Mouse (Mus musculus): ENCODE measurements around the gene Mrpl48. TPM values are rescaled to one million over a fixed set of nuclear protein-coding genes. Genes with fewer than 3 reads are reported as not detected.

Gene Mrpl48
- 82.8 and 85.1 TPM in 2 replicates for polyA plus RNA-seq (2014; fragmentation: Nextera tagmentation; extraction: Ambion mirVana)

DNA sequence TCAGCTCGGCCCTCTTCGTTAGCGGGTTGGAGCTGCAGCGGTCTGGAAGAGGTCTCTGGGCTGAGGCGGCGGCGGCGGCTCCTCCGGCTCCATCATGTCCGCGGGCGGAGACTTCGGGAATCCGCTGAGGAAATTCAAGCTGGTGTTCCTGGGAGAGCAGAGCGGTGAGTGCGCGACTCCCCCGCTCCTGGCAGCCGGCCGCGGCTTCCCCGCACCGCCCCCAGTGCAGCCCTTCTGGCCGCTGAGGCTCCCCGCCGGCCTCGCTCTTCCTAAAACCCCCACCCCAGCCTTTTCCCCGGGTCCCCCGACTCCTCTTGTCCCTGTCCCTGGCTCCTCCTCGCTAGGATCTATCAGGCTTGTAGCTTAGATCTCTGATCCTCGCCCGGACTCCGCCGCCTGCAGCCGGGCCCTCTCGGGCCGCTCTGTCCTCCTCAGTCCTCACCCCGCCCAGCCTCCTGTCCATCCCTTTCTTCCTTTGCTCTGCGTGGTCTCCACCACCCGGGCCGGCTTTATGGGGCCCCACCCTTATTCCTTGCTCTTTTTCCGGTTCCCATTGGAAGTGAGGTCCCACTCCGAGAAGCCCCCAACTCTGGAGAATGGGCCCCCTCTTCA lies at the start of gene Mrpl48:
Gene Mrpl48, minus strand, starts transcription at position 172 of the 612 bp plus-strand sequence.
- 1% methylated on average over 42 of the region's 43 CpGs for WGBS
- Histone ChIP-seq H3K4me2 (ENCODE audit: low read length) (peak within 1 kb of the TSS; percentile 83), H3K9me3 (replicated peaks; ENCODE audit: control insufficient read depth, low read length) (no peaks in the 10 kb centered on the region), H3K4me3 (ENCODE audit: low read depth, low read length) (peak within 1 kb of the TSS; percentile 99), H3K9ac (ENCODE audit: low read length) (peak within 1 kb of the TSS; percentile 100), H3K27me3 (replicated peaks; ENCODE audit: control insufficient read depth, insufficient read depth, low read length) (no peaks in the 10 kb centered on the region), H3K27ac (ENCODE audit: low read depth, low read length) (peak within 1 kb of the TSS; percentile 99), H3K4me1 (ENCODE audit: control insufficient read depth, insufficient read depth, low read length) (peaks cover 10% of the 10 kb centered on the region), H3K36me3 (ENCODE audit: control insufficient read depth, insufficient read depth, low read length) (no peaks in the 10 kb centered on the region)
- DNase-seq (ENCODE audit: low spot score) = peak; percentile 49
- ATAC-seq = peak; percentile 27

DNA sequence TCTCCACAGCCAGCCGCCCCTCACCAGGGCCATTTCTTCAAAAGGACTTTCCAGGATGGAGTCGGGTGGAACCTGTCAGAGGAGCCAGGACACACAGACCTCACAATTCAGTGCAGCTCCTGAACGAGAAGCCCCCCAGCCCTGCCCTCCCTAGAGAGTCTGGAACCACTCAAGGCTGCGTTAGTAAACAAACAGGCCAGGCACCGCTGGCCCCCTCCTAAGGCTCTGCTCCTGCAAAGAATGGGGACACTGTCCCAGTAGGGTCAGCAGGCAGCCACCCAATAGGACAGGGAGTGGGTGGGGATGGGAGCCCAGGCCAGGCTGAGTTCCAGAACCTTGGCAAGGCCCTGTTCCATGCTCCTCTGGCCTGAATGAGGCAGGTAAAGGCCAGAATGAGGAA lies 48.6 kb upstream of the Mrpl48 start:
- H3K27ac ChIP-seq (ENCODE audit: low read depth, low read length) = no peak overlapping the region
- no peak overlapping the region for H3K4me2 ChIP-seq (ENCODE audit: low read length)
- H3K27me3 ChIP-seq (replicated peaks; ENCODE audit: control insufficient read depth, insufficient read depth, low read length) = no peaks in the 10 kb centered on the region
- H3K9me3 ChIP-seq (replicated peaks; ENCODE audit: control insufficient read depth, low read length) = no peaks in the 10 kb centered on the region
- H3K4me3 ChIP-seq (ENCODE audit: low read depth, low read length) = no peak overlapping the region
- no peak overlapping the region for H3K9ac ChIP-seq (ENCODE audit: low read length)
- H3K36me3 ChIP-seq (ENCODE audit: control insufficient read depth, insufficient read depth, low read length) = no peaks in the 10 kb centered on the region
- DNase-seq (ENCODE audit: low spot score) = no peak
- ATAC-seq = no peak
- WGBS = 54% methylated on average over 5 of the region's 5 CpGs
- peaks cover 7% of the 10 kb centered on the region; the same call in 1 of the 2 replicates for H3K4me1 ChIP-seq (ENCODE audit: control insufficient read depth, insufficient read depth, low read length)

DNA sequence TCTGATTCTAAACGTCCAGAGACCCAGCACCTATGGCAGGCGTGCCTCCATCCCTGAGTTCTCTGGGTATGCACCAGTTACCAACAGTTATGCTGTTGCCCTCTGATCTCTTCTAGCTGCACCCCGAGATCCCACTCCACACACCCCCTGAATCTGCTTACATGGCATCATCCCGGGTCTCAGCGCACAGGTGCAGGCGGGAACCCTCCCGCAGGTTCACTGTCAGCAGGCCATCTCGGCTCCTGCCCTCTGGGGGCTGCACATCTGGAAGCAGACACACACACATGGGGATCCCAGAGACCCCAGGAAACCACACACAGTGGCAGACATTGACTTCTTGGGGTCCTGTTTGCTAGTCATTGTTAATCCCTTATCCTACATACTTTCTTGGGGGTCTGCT lies 46.3 kb upstream of the Mrpl48 start:
- Histone ChIP-seq H3K27ac (ENCODE audit: low read depth, low read length) (no peak overlapping the region), H3K9me3 (replicated peaks; ENCODE audit: control insufficient read depth, low read length) (no peaks in the 10 kb centered on the region), H3K36me3 (ENCODE audit: control insufficient read depth, insufficient read depth, low read length) (no peaks in the 10 kb centered on the region), H3K4me1 (ENCODE audit: control insufficient read depth, insufficient read depth, low read length) (peaks cover 7% of the 10 kb centered on the region; the same call in 1 of the 2 replicates), H3K27me3 (replicated peaks; ENCODE audit: control insufficient read depth, insufficient read depth, low read length) (no peaks in the 10 kb centered on the region), H3K4me3 (ENCODE audit: low read depth, low read length) (no peak overlapping the region), H3K9ac (ENCODE audit: low read length) (no peak overlapping the region), H3K4me2 (ENCODE audit: low read length) (no peak overlapping the region)
- DNase-seq (ENCODE audit: low spot score) (no peak), ATAC-seq (no peak)
- WGBS = 87% methylated on average over 8 of the region's 8 CpGs

DNA sequence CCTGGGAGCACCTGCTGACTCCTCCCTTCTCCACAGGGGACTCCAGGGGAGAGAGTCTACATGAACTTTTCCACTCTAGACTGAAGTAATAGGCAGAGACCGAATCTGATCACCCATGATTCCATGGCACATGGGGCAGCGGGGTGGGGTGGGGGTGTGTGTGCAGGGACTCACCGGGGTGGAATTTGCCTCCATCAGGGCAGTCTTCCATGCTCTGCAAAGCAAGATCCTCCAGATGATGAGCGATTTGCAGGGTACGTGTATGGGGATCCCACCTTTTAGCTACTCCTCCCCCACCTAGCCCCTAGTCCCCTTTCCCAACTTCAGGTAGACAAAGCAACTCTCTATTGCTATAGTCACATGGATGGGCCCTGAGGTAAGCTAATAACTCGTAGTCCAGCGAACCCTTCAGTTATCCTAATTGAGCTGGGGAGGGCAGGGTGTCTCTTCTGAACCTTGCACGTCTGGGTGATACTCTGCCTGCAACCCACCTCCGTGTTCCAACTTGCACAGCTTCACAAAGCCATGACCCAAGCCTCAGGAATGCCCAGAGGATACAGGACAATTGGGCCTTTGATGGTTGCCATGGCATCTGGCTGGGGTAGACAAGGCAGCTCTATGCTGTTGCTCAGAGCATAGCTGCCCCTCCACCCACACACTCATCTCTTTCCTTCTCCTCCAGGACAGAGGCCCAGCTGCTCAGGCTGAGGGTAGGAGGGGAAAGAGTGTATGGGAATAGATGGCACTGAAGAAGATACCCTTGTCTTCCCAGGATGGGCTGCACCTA lies 45.6 kb upstream of the Mrpl48 start:
- Histone ChIP-seq H3K27me3 (replicated peaks; ENCODE audit: control insufficient read depth, insufficient read depth, low read length) (no peaks in the 10 kb centered on the region), H3K36me3 (ENCODE audit: control insufficient read depth, insufficient read depth, low read length) (peaks cover 6% of the 10 kb centered on the region; the same call in 1 of the 2 replicates), H3K4me1 (ENCODE audit: control insufficient read depth, insufficient read depth, low read length) (peaks cover 7% of the 10 kb centered on the region; the same call in 1 of the 2 replicates), H3K9ac (ENCODE audit: low read length) (no peak overlapping the region), H3K27ac (ENCODE audit: low read depth, low read length) (0 out of 2 replicates have a peak overlapping the region, but pooled peaks have one; percentile 18), H3K9me3 (replicated peaks; ENCODE audit: control insufficient read depth, low read length) (no peaks in the 10 kb centered on the region), H3K4me2 (ENCODE audit: low read length) (no peak overlapping the region), H3K4me3 (ENCODE audit: low read depth, low read length) (no peak overlapping the region)
- 52% methylated on average over 9 of the region's 9 CpGs for WGBS
- ATAC-seq (peak; percentile 63; the same call in 1 of the 2 replicates), DNase-seq (ENCODE audit: low spot score) (peak; percentile 46)

DNA sequence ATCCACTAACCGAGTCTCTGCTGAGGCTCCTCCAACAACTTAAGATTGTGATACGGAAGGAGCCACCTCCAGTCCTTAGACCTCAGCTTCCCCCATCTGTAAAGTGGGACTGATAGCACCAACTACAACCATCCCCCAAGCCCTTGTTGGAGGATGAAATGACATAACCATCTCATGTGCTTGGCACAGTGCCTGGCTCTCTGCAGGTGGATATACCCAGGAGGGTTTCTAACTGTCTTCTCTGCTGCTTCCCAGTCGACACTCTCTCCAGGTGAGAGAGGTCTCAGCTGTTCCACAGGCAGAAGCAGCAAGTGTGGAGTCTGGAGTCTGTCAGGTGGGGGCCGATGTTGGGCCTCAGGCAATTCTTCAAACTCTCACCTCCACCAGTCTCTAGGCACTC lies 42.9 kb upstream of the Mrpl48 start:
- no peak for ATAC-seq
- no peak overlapping the region for H3K4me2 ChIP-seq (ENCODE audit: low read length)
- no peaks in the 10 kb centered on the region for H3K27me3 ChIP-seq (replicated peaks; ENCODE audit: control insufficient read depth, insufficient read depth, low read length)
- H3K4me3 ChIP-seq (ENCODE audit: low read depth, low read length) = no peak overlapping the region
- 72% methylated on average over 4 of the region's 4 CpGs for WGBS
- H3K27ac ChIP-seq (ENCODE audit: low read depth, low read length) = no peak overlapping the region
- peaks cover 7% of the 10 kb centered on the region; the same call in 1 of the 2 replicates for H3K4me1 ChIP-seq (ENCODE audit: control insufficient read depth, insufficient read depth, low read length)
- no peaks in the 10 kb centered on the region for H3K9me3 ChIP-seq (replicated peaks; ENCODE audit: control insufficient read depth, low read length)
- DNase-seq (ENCODE audit: low spot score) = no peak
- peaks cover 12% of the 10 kb centered on the region; the same call in 1 of the 2 replicates for H3K36me3 ChIP-seq (ENCODE audit: control insufficient read depth, insufficient read depth, low read length)
- H3K9ac ChIP-seq (ENCODE audit: low read length) = no peak overlapping the region

DNA sequence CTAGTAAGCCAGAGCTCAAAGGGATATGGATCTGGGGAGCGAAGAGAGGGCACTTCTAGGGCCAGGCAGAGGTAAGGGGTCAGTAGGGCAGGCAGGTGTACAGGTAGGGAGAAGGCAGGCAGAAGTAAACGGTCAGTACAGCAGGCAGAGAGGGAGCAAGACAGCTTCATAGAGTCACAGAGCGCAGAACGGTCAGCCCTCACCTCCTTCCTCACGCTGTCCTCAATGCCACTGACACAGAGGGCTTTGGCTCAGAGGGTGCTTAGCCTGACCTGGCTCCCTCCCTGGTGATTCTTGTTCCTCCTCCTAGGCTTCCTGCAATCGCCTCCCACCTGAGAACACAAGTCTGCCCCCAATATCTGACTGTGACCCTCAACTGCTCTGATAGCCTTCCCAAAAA lies 42.3 kb upstream of the Mrpl48 start:
- Histone ChIP-seq H3K4me1 (ENCODE audit: control insufficient read depth, insufficient read depth, low read length) (peaks cover 7% of the 10 kb centered on the region; the same call in 1 of the 2 replicates), H3K27me3 (replicated peaks; ENCODE audit: control insufficient read depth, insufficient read depth, low read length) (no peaks in the 10 kb centered on the region), H3K9ac (ENCODE audit: low read length) (no peak overlapping the region), H3K4me3 (ENCODE audit: low read depth, low read length) (no peak overlapping the region), H3K9me3 (replicated peaks; ENCODE audit: control insufficient read depth, low read length) (no peaks in the 10 kb centered on the region), H3K36me3 (ENCODE audit: control insufficient read depth, insufficient read depth, low read length) (peaks cover 12% of the 10 kb centered on the region; the same call in 1 of the 2 replicates), H3K27ac (ENCODE audit: low read depth, low read length) (no peak overlapping the region), H3K4me2 (ENCODE audit: low read length) (no peak overlapping the region)
- ATAC-seq = no peak
- no peak for DNase-seq (ENCODE audit: low spot score)
- WGBS = 85% methylated on average over 6 of the region's 6 CpGs

DNA sequence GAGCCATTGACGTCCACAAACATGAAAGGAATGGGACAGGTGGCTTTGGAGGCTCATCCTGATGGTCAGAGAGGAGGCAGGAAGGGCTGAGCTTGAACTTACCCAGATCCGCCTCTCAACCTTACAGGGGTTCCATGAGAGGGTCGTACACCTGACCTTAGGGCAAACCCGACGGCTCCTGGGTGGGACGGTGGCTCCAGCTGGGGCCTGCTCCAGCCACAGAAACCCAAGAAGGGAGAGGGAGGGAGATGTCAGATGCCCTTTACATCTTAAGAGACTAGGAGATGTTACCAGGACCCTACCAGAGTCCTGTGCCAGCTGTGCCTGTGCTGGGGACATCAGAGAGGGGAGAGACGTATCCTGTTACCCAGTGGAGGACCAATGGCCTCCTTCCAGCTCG lies 41.7 kb upstream of the Mrpl48 start:
- ATAC-seq (no peak), DNase-seq (ENCODE audit: low spot score) (no peak)
- H3K36me3 ChIP-seq (ENCODE audit: control insufficient read depth, insufficient read depth, low read length) = peaks cover 12% of the 10 kb centered on the region; the same call in 1 of the 2 replicates
- no peaks in the 10 kb centered on the region for H3K9me3 ChIP-seq (replicated peaks; ENCODE audit: control insufficient read depth, low read length)
- no peak overlapping the region for H3K9ac ChIP-seq (ENCODE audit: low read length)
- 80% methylated on average over 8 of the region's 8 CpGs for WGBS
- H3K4me2 ChIP-seq (ENCODE audit: low read length) = no peak overlapping the region
- H3K27me3 ChIP-seq (replicated peaks; ENCODE audit: control insufficient read depth, insufficient read depth, low read length) = no peaks in the 10 kb centered on the region
- no peak overlapping the region for H3K4me3 ChIP-seq (ENCODE audit: low read depth, low read length)
- peaks cover 7% of the 10 kb centered on the region; the same call in 1 of the 2 replicates for H3K4me1 ChIP-seq (ENCODE audit: control insufficient read depth, insufficient read depth, low read length)
- no peak overlapping the region for H3K27ac ChIP-seq (ENCODE audit: low read depth, low read length)

DNA sequence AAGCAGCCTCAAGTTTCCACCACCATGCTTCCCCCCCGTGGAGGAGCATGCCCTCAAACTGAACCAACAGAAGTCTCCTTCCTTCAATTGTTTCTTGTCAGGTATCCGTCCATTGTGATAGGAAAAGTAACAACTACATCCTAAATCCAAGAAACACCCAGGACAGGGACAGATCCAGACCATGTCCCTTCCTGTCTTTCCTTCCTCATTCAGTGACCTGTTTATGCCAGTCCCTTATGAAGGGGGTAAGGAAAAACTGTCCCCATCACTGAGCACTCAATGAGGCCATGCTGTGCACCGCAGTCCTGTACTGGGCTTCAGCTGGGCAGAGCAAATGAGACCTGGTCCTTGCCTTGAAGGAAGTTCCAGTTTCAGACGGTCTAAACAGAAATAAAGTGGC lies 41.0 kb upstream of the Mrpl48 start:
- H3K4me1 ChIP-seq (ENCODE audit: control insufficient read depth, insufficient read depth, low read length) = peaks cover 5% of the 10 kb centered on the region; the same call in 1 of the 2 replicates
- ATAC-seq (no peak), DNase-seq (ENCODE audit: low spot score) (no peak)
- H3K9me3 ChIP-seq (replicated peaks; ENCODE audit: control insufficient read depth, low read length) = no peaks in the 10 kb centered on the region
- no peak overlapping the region for H3K27ac ChIP-seq (ENCODE audit: low read depth, low read length)
- H3K4me3 ChIP-seq (ENCODE audit: low read depth, low read length) = no peak overlapping the region
- H3K27me3 ChIP-seq (replicated peaks; ENCODE audit: control insufficient read depth, insufficient read depth, low read length) = no peaks in the 10 kb centered on the region
- H3K36me3 ChIP-seq (ENCODE audit: control insufficient read depth, insufficient read depth, low read length) = peaks cover 12% of the 10 kb centered on the region; the same call in 1 of the 2 replicates
- H3K9ac ChIP-seq (ENCODE audit: low read length) = no peak overlapping the region
- 90% methylated on average over 4 of the region's 4 CpGs for WGBS
- no peak overlapping the region for H3K4me2 ChIP-seq (ENCODE audit: low read length)
